Mouse (Mus musculus) E14TG2a.4 (cell line): Measurements from ENCODE around the gene Car14.

Experiments used
- CTCF ChIP-seq: conservative IDR thresholded peaks from 2 replicates; pipeline ENCODE4 v1.5.1; 2014; ENCODE audit warnings: low read length
- NANOG ChIP-seq: IDR thresholded peaks from 2 replicates; pipeline ENCODE4 v1.6.1; 2014; ENCODE audit warnings: borderline replicate concordance, low read length, mixed read lengths

DNA sequence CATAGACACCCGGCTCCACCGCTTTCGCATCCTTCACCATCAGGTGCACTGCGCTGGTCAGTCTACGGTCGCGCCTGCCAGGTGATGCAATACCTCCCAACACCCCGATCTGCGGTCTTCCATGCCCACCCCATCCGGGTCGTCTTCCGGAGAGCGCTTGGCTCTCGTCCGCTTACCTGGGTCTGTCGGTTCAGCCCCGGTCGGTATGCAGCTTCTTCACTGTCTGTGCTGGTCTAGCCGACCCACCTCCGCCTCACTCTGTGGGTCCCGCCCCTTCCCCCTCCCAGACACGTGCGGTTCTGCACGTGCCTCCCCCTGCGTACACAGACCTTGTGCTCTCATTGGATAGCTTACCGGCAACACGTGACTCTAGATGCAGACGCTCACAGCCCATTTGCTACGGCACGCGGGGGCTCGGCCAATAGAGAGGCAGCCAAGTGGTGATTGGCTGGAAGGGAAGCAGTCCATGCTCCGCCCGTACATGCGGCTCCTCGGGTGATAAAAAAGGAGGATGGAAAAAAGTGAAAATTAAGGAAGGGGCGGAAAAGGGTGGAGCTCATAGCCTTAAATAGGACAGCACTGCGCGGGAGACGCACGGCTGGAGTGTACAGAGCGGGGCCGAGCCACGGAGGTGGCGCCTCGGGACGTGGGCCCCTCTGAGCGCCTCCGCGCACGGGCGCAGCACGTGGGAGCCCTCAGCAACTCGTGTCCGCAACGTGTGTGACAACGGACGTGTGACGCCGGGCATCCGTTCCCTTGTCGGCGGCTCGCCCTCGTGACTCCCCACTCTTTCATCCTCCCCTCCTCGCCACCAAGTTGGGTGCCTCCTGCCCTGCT lies 22.3 kb downstream of the Car14 start, which contains the start of gene Ciart:
- no peak for TF ChIP-seq CTCF
- TF ChIP-seq NANOG: no peak
